Mouse (Mus musculus) erythroblast, embryonic 14.5 days (primary cell): ENCODE results near the gene Olfr11.

ENCODE experiments used
- GATA1 ChIP-seq: IDR thresholded peaks from 2 replicates; pipeline ENCODE4 v1.6.1; 2012; ENCODE audit warnings: low read length, inconsistent platforms, mixed read lengths
- TAL1 ChIP-seq: IDR thresholded peaks from 3 replicates; pipeline ENCODE4 v1.6.1; 2012; ENCODE audit warnings: low read length, inconsistent platforms, mixed read lengths

DNA sequence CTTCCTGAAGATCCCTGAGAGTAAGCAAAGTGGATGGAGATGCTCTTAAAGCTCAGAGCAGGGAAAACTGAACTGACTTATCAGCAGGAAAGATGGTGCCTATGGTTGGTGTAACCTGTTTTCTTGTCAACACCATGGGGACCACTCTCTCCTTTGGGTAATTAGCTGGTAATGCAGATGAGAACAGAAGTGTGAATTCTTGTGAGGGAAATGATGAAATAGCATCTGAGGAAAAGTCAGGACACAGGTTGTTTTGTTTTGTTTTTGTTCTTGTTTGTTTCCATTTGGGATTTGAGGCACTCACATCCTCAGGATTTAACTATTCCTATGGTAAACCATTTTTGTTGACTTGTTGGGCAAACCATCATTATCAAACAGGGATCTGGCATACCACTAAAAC lies 28.4 kb downstream of the Olfr11 start, which contains the start of gene Olfr1362:
- TF ChIP-seq TAL1 (no peak), GATA1 (no peak)
